Mouse (Mus musculus): ENCODE data around the gene Osbpl10. TPM values are rescaled to one million over a fixed set of nuclear protein-coding genes. Genes with fewer than 3 reads are reported as not detected.

Osbpl10 gene
- polyA plus RNA-seq (2012): 0.02 TPM in 1 of 2 replicates, not detected in the other

GRCm38 (mm10) chr9:114978281-114979111 is at the start of gene Osbpl10:
TSS of gene Osbpl10 (plus strand) at chr9:114978569.
- no peaks in the 10 kb centered on the region; the same call in 1 of the 2 replicates for H3K9me3 ChIP-seq (ENCODE audit: control insufficient read depth, low read length)
- H3K36me3 ChIP-seq (ENCODE audit: control insufficient read depth): no peaks in the 10 kb centered on the region
- no peaks in the 10 kb centered on the region for H3K4me1 ChIP-seq (ENCODE audit: control insufficient read depth)
- peaks cover 45% of the 10 kb centered on the region for H3K27me3 ChIP-seq (ENCODE audit: control insufficient read depth)
- TF ChIP-seq GATA1 (IDR thresholded peaks at IDR 0.05; ENCODE audit: low read length) (no peak), TAL1 (IDR thresholded peaks at IDR 0.05; ENCODE audit: low read length) (no peak)
- H3K4me3 ChIP-seq (replicated peaks): peak within 1 kb of the TSS; percentile 40

DNA sequence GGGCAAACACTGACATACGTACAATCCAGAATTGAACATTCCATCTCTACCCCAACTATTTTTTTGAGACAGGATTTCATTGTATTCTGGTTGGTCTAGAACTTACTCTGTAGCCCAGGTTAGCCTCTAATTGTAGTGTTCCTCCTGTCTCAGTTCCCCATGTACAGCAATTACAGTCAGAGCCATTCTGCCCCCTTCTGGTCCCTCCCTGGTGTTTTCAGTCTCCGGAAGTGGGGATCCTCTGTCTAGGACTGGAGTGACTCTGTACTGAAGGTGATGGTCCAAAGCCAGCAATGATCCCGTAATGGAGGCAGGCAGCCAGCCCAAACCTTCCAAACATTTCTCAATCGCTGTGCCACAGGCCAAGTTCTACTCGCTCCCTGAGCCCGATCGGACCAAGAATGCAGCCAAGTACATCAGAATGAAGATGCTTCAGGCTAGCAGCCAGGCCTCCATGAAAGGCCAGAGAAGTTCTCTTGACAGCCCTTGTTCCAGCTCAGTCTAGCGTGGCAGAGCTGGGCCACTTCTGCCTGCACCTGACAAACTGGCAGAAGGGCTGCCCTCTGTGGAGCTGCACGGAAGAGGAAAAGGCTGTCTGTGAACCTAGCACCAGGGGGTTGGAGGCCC is 47.8 kb upstream of the Osbpl10 start:
- no peak overlapping the region for H3K4me3 ChIP-seq (replicated peaks)
- H3K27me3 ChIP-seq (ENCODE audit: control insufficient read depth): no peaks in the 10 kb centered on the region
- TF ChIP-seq GATA1 (IDR thresholded peaks at IDR 0.05; ENCODE audit: low read length): no peak
- no peak for TF ChIP-seq TAL1 (IDR thresholded peaks at IDR 0.05; ENCODE audit: low read length)
- H3K36me3 ChIP-seq (ENCODE audit: control insufficient read depth): no peaks in the 10 kb centered on the region
- peaks cover 25% of the 10 kb centered on the region for H3K4me1 ChIP-seq (ENCODE audit: control insufficient read depth)
- no peaks in the 10 kb centered on the region for H3K9me3 ChIP-seq (ENCODE audit: control insufficient read depth, low read length)

GRCm38 (mm10) chr9:114932607-114933006 is 45.8 kb upstream of the Osbpl10 start:
- Histone ChIP-seq H3K36me3 (ENCODE audit: control insufficient read depth) (no peaks in the 10 kb centered on the region), H3K4me1 (ENCODE audit: control insufficient read depth) (peaks cover 20% of the 10 kb centered on the region), H3K27me3 (ENCODE audit: control insufficient read depth) (no peaks in the 10 kb centered on the region), H3K9me3 (ENCODE audit: control insufficient read depth, low read length) (no peaks in the 10 kb centered on the region), H3K4me3 (replicated peaks) (peak overlapping the region; percentile 74)
- TF ChIP-seq GATA1 (IDR thresholded peaks at IDR 0.05; ENCODE audit: low read length): no peak
- no peak for TF ChIP-seq TAL1 (IDR thresholded peaks at IDR 0.05; ENCODE audit: low read length)

GRCm38 (mm10) chr9:114933037-114933722 is 45.2 kb upstream of the Osbpl10 start:
- Histone ChIP-seq H3K4me1 (ENCODE audit: control insufficient read depth) (peaks cover 20% of the 10 kb centered on the region), H3K36me3 (ENCODE audit: control insufficient read depth) (no peaks in the 10 kb centered on the region), H3K9me3 (ENCODE audit: control insufficient read depth, low read length) (no peaks in the 10 kb centered on the region), H3K4me3 (replicated peaks) (peak overlapping the region; percentile 74), H3K27me3 (ENCODE audit: control insufficient read depth) (no peaks in the 10 kb centered on the region)
- TF ChIP-seq GATA1 (IDR thresholded peaks at IDR 0.05; ENCODE audit: low read length) (no peak), TAL1 (IDR thresholded peaks at IDR 0.05; ENCODE audit: low read length) (no peak)

DNA sequence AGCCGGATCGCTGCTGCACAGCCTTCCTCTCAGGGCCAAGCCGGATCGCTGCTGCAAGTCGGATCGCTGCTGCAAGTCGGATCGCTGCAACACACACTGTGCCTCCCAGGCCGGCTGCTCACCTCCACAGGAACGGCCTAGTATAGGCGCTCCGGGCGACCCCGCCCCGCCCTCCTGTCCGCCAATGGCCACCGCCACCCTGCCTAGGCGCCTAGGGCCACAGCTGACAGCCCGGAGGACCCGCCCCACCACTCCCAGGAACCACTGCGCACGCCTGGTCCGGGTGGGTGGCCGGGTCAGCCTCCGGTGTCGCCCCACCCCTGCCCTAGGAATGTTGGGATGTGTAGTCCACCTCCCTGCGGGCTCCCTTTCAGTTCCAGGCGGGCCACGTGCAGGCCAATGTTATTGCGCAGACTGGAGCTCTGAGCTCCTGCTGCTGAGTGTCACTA is 44.6 kb upstream of the Osbpl10 start, which contains the start of gene Gpd1l:
TSS of gene Gpd1l (minus strand) at position 265 of the 449 bp plus-strand sequence.
- TF ChIP-seq GATA1 (IDR thresholded peaks at IDR 0.05; ENCODE audit: low read length) (no peak), TAL1 (IDR thresholded peaks at IDR 0.05; ENCODE audit: low read length) (no peak)
- no peaks in the 10 kb centered on the region for H3K36me3 ChIP-seq (ENCODE audit: control insufficient read depth)
- no peaks in the 10 kb centered on the region for H3K27me3 ChIP-seq (ENCODE audit: control insufficient read depth)
- H3K9me3 ChIP-seq (ENCODE audit: control insufficient read depth, low read length): no peaks in the 10 kb centered on the region
- peaks cover 20% of the 10 kb centered on the region for H3K4me1 ChIP-seq (ENCODE audit: control insufficient read depth)
- peak within 1 kb of the TSS; percentile 74 for H3K4me3 ChIP-seq (replicated peaks)

- H3K4me1 ChIP-seq (ENCODE audit: control insufficient read depth): peaks cover 20% of the 10 kb centered on the region
Observed at GRCm38 (mm10) chr9:114934231-114934630, 44.1 kb upstream of the Osbpl10 start.

GRCm38 (mm10) chr9:114935321-114935720 is 43.0 kb upstream of the Osbpl10 start:
- TF ChIP-seq GATA1 (IDR thresholded peaks at IDR 0.05; ENCODE audit: low read length): no peak
- no peak for TF ChIP-seq TAL1 (IDR thresholded peaks at IDR 0.05; ENCODE audit: low read length)
- peaks cover 20% of the 10 kb centered on the region for H3K4me1 ChIP-seq (ENCODE audit: control insufficient read depth)
- no peak overlapping the region for H3K4me3 ChIP-seq (replicated peaks)
- no peaks in the 10 kb centered on the region for H3K27me3 ChIP-seq (ENCODE audit: control insufficient read depth)
- H3K9me3 ChIP-seq (ENCODE audit: control insufficient read depth, low read length): no peaks in the 10 kb centered on the region
- H3K36me3 ChIP-seq (ENCODE audit: control insufficient read depth): no peaks in the 10 kb centered on the region

More at GRCm38 (mm10) chr9:114934231-114934630, 44.1 kb upstream of the Osbpl10 start:
- TF ChIP-seq GATA1 (IDR thresholded peaks at IDR 0.05; ENCODE audit: low read length) (no peak), TAL1 (IDR thresholded peaks at IDR 0.05; ENCODE audit: low read length) (no peak)
- no peaks in the 10 kb centered on the region for H3K27me3 ChIP-seq (ENCODE audit: control insufficient read depth)
- no peaks in the 10 kb centered on the region for H3K36me3 ChIP-seq (ENCODE audit: control insufficient read depth)
- H3K4me3 ChIP-seq (replicated peaks): peak overlapping the region; percentile 74
- H3K9me3 ChIP-seq (ENCODE audit: control insufficient read depth, low read length): no peaks in the 10 kb centered on the region

DNA sequence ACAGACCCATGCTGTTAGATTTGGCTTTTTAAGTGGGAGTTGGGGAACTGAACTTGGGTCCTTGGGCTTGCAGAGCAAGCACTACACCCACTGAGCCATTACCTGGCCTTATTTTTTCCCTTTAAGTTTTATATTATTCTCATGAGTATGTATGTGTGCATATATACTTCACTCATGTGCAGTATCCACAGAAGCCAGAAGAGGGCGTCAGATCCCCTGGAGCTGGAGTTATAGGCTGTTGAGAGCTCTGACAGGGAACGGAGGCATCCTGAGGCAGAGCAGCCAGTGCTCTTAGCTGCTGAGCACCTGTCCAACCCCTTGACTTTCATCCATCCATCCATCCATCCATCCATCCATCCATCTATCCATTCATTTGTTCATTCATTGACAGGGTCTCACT is 41.7 kb upstream of the Osbpl10 start:
- no peak for TF ChIP-seq GATA1 (IDR thresholded peaks at IDR 0.05; ENCODE audit: low read length)
- no peak for TF ChIP-seq TAL1 (IDR thresholded peaks at IDR 0.05; ENCODE audit: low read length)
- Histone ChIP-seq H3K36me3 (ENCODE audit: control insufficient read depth) (no peaks in the 10 kb centered on the region), H3K4me1 (ENCODE audit: control insufficient read depth) (peaks cover 20% of the 10 kb centered on the region)

More for the DNA sequence above, 41.7 kb upstream of the Osbpl10 start:
- H3K4me3 ChIP-seq (replicated peaks): no peak overlapping the region
- H3K27me3 ChIP-seq (ENCODE audit: control insufficient read depth): no peaks in the 10 kb centered on the region
- peaks cover 3% of the 10 kb centered on the region for H3K9me3 ChIP-seq (ENCODE audit: control insufficient read depth, low read length)

All from erythroblast, embryonic 14.5 days (primary cell).